Mouse (Mus musculus): Measurements from ENCODE around the gene Fndc3a.

Gene Fndc3a

GRCm38 (mm10) chr14:72532028-72532917, 177.5 kb downstream of the Fndc3a start:
- DNase-seq, result peak; percentile 11

GRCm38 (mm10) chr14:72527126-72527525, 182.7 kb downstream of the Fndc3a start:
- DNase-seq, result no peak

DNA sequence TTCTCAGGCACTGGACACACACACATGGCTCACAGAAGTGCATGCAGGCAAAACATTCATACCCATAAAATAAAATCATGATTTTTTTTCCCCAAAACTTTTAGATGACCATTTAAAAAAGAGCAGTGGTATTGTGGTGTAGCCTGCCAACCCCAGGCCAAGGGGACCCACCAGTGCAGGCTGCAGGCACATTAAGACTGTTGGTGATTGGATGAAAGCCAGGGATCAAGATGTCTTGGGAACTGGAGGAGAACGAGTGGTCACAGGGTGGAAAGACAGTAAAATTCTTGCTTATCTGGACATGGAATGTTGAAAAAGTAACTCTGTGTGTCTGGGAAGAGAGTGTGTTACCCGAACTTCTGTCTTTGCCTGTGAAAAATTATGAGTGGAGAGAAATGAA, 190.2 kb downstream of the Fndc3a start:
- DNase-seq, result no peak

- DNase-seq, result no peak
Observed at GRCm38 (mm10) chr14:72518786-72519185, 191.0 kb downstream of the Fndc3a start.

GRCm38 (mm10) chr14:72516376-72516775, 193.4 kb downstream of the Fndc3a start:
- no peak for DNase-seq

DNA sequence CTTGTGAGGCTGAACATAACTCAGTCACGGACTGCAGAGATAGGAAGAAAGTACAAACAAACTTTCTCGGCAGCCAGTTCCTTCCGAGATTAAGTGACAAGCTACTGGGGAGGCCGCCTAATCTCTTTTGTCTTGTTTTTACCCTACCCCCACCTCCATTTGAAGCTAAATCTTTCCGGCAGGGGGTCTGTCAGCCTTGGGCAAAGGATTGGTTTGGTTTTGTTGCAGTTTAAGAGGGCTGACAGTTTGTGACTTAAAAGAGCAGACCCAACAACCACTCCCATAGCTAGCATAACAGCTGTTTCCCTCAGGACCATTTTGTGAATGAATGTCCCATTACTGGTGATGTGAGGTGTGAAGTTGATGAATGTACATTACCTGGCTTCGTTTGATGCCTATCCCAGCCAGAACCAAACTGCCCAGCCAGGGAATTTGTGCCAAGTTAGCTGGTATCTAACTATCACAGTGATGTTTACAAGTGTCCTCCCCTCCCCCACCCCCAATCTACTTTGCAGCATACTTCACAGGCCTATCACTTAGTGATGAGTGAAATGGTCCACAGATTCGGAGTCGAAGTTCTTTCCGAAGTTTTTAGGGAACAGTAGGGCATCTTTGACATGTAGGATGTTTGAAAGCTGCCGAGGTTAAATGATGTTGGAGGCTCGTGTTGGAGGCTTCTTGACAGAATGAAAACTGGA, 202.9 kb downstream of the Fndc3a start:
- no peak for DNase-seq

GRCm38 (mm10) chr14:72506018-72506722, 203.6 kb downstream of the Fndc3a start:
- no peak for DNase-seq

GRCm38 (mm10) chr14:72504985-72505384, 204.8 kb downstream of the Fndc3a start:
- no peak for DNase-seq

DNA sequence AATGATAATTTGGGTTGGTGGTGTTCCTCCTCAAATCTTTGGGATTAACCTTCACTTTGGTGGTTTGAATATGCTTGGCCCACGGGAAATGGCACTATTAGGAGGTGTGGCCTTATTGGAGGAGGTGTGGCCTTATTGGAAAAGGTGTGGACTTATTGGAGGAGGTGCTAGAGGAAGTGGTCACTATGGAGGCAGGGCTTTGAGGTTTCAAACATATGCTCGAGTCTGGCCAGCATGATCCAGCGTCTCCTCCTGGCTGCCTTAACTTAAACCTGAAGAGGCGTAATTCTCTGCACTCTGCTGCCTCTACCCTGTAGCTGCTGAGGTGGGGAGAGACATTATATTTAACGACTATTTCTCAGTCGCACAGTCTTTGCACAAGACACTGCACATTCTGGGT, 206.6 kb downstream of the Fndc3a start:
- no peak for DNase-seq

GRCm38 (mm10) chr14:72493775-72494174, 216.0 kb downstream of the Fndc3a start:
- DNase-seq, result no peak

DNA sequence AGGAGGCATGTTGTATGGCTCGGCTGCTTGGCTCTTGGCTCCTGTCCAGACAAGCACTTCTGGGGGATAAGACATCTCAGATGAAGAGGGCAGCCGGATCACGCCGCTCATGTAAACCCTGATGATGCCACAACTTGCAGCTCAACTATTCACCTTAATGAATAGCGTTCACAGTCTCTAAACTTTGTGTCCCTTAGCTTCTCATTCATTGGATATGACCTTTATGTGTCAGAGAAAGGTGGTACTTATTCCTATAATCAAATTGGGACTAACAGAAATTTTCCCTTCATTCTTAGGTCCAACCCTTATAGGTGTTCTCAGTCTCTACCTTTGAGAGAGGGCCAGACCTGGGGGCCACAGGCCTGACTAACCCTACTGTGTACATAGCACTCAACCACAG, 218.1 kb downstream of the Fndc3a start, which contains the start of gene Gm9195:
Gm9195 (minus strand) TSS at position 101 of the 400 bp plus-strand sequence.
- DNase-seq, result no peak

DNA sequence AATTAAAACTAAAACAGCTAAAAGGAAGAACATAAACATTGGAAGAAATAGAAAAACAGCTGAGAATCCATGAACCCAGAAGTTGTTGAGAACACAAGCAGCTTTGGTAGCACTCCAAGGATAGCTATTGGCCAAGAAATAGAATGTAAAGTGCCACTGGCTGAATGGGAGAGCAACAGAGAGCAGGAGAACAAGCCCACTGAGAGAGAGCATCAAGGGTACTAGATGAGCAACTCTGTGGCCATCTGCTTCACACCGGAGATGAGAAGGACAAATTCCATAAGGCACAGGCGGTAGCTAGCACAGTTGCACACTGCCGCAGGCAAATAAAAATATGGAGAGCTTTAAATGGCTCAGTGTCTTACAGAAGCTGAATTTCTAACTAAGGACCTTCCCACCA, 219.4 kb downstream of the Fndc3a start:
- DNase-seq, result no peak

All from cerebellum, adult 8-10 months (tissue).